Mouse (Mus musculus): ENCODE measurements around the gene Snx11.
"Not testable (repeated sequence)": the region's sequence is repeated elsewhere in the genome, so short reads cannot be mapped to it uniquely, and the experiment has no call there.

DNA sequence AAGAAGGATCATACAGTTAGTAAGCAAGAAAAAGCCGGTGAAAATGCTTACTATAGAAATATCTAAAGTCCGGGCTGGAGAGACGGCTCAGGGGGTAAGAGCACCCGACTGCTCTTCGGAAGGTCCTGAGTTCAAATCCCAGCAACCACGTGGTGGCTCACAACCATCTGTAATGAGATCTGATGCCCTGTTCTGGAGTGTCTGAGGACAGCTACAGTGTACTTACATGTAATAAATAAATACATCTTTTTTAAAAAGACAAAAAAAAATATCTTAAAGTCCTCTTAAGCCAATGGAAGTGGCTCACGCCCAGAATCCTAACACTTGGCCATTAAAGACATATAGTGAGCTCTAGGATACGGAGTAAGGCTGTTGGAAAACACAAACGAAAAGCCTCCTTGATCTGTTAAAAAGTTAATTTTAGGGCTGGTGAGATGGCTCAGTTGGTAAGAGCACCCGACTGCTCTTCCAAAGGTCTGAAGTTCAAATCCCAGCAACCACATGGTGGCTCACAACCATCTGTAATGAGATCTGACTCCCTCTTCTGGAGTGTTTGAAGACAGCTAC, 785 bp upstream of the Snx11 start:
- TF ChIP-seq CTCF (IDR thresholded peaks at IDR 0.05; ENCODE audit: borderline replicate concordance, insufficient read depth, low read length); POLR2A (IDR thresholded peaks at IDR 0.05; ENCODE audit: low read depth, low read length): not testable (repeated sequence)

Measured in embryonic fibroblast, embryonic 13.5 days (primary cell).